Mouse (Mus musculus) myocyte (in vitro differentiated cells): Measurements from ENCODE around the gene Ret. TPM values are rescaled to one million over a fixed set of nuclear protein-coding genes. Genes with fewer than 3 reads are reported as not detected.

ENCODE experiments used
- H3K27me3 ChIP-seq: one replicate; pipeline ENCODE4 v1.6.1; 2011; ENCODE audit not compliant: control insufficient read depth, insufficient read depth, insufficient read length
- H3K36me3 ChIP-seq: one replicate; pipeline ENCODE4 v1.6.1; 2011; ENCODE audit not compliant: control insufficient read depth, insufficient read depth
- H3K4me2 ChIP-seq: one replicate; pipeline ENCODE4 v1.6.1; 2011; ENCODE audit warnings: low read depth, control low read depth
- H3K4me3 ChIP-seq: one replicate; pipeline ENCODE4 v1.5.1; 2011; ENCODE audit warnings: mild to moderate bottlenecking, control low read depth, moderate library complexity
- H3K79me2 ChIP-seq: one replicate; pipeline ENCODE4 v1.6.1; 2011; ENCODE audit not compliant: control insufficient read depth, insufficient read depth
- H3ac ChIP-seq: one replicate; pipeline ENCODE4 v1.6.1; 2011; ENCODE audit not compliant: control insufficient read depth, insufficient read length
- CEBPB ChIP-seq: IDR thresholded peaks from 2 replicates; pipeline ENCODE4 v1.6.1; 2011; ENCODE audit warnings: mild to moderate bottlenecking, moderate library complexity; ENCODE audit not compliant: poor library complexity, insufficient read depth, severe bottlenecking
- E2F4 ChIP-seq: IDR thresholded peaks from one replicate; pipeline ENCODE4 v1.6.1; 2011; ENCODE audit warnings: mild to moderate bottlenecking, control low read depth, moderate library complexity; ENCODE audit not compliant: insufficient read depth
- MAX ChIP-seq: IDR thresholded peaks from one replicate; pipeline ENCODE4 v1.6.1; 2011; ENCODE audit warnings: low read depth, mild to moderate bottlenecking, control low read depth
- MYOD1 ChIP-seq, 3 experiments: IDR thresholded peaks; one replicate each; pipeline ENCODE4 v1.6.1; 2011; ENCODE audit warnings: control low read depth in 2 of 3, low read depth in 2 of 3, mild to moderate bottlenecking in 2 of 3, moderate library complexity in 1 of 3; ENCODE audit not compliant: insufficient read length in 2 of 3, control insufficient read depth in 1 of 3
- MYOG ChIP-seq, 3 experiments: IDR thresholded peaks; one replicate each; pipeline ENCODE4 v1.6.1; 2011; ENCODE audit warnings: control low read depth in 2 of 3, low read depth in 2 of 3, mild to moderate bottlenecking in 2 of 3; ENCODE audit not compliant: insufficient read length in 2 of 3, control insufficient read depth in 1 of 3, insufficient read depth in 1 of 3
- POLR2A ChIP-seq: IDR thresholded peaks from one replicate; pipeline ENCODE4 v1.6.1; 2011; ENCODE audit warnings: low read depth, mild to moderate bottlenecking, control low read depth, moderate library complexity; ENCODE audit not compliant: insufficient read length
- POLR2AphosphoS2 ChIP-seq: IDR thresholded peaks from one replicate; pipeline ENCODE4 v1.6.1; 2011; ENCODE audit warnings: low read depth, control low read depth; ENCODE audit not compliant: insufficient read length
- REST ChIP-seq: IDR thresholded peaks from one replicate; pipeline ENCODE4 v1.6.1; 2011; ENCODE audit warnings: mild to moderate bottlenecking, control low read depth, moderate library complexity; ENCODE audit not compliant: insufficient read depth, insufficient read length
- SRF ChIP-seq: IDR thresholded peaks from one replicate; pipeline ENCODE4 v1.6.1; 2011; ENCODE audit warnings: low read depth; ENCODE audit not compliant: control insufficient read depth, insufficient read length
- TCF12 ChIP-seq: IDR thresholded peaks from one replicate; pipeline ENCODE4 v1.6.1; 2011; ENCODE audit warnings: mild to moderate bottlenecking, control low read depth; ENCODE audit not compliant: poor library complexity, insufficient read depth, severe bottlenecking
- TCF3 ChIP-seq: IDR thresholded peaks from one replicate; pipeline ENCODE4 v1.6.1; 2011; ENCODE audit warnings: low read depth, control low read depth; ENCODE audit not compliant: insufficient read length
- USF1 ChIP-seq: IDR thresholded peaks from one replicate; pipeline ENCODE4 v1.6.1; 2011; ENCODE audit warnings: low read depth, mild to moderate bottlenecking, control low read depth, moderate library complexity
- polyA plus RNA-seq: library from polyadenylated mRNA; unstranded; fragments of >200 nt; fragmentation: generic; extraction: Trizol; gene quantifications from one replicate; pipeline ENCODE4 v1.2.1, GENCODE M21; 2012; ENCODE audit warnings: missing spikeins

The Ret gene
- polyA plus RNA-seq, 1 experiment, result 1.8 TPM

DNA sequence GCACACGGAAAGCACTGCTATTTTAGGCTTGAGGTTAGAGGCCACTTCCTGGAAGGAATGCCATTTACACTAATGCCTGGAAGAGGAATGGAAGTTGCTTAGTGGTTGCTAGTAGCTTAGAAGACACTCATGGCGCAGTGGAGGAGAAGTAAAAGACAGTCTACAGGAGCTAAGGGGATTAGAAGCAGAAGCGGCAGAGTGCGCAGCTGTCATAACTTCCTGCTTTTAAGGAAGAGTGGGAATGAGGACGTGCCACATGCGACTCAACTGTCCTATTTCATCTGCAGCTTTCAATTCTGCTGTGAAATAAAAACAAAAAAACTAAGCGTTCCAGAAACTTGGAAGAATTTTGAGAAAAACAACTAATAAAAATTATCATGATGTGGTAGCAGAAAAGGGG, 70.3 kb downstream of the Ret start:
- Histone ChIP-seq H3K4me3 (no peak overlapping the region), H3K79me2 (peaks cover 25% of the 10 kb centered on the region), H3ac (no peak overlapping the region), H3K4me2 (no peak overlapping the region), H3K27me3 (no peaks in the 10 kb centered on the region), H3K36me3 (peaks cover 18% of the 10 kb centered on the region)
- TF ChIP-seq MYOD1 (IDR thresholded peaks at IDR 0.05; ENCODE audit: control insufficient read depth in 1 of 3, insufficient read length in 2 of 3, low read depth in 2 of 3) (no peak), MYOG (IDR thresholded peaks at IDR 0.05; ENCODE audit: control insufficient read depth in 1 of 3, insufficient read depth in 1 of 3, insufficient read length in 2 of 3, low read depth in 2 of 3) (no peak), TCF12 (no peak), SRF (no peak), TCF3 (no peak), CEBPB (no peak), POLR2AphosphoS2 (no peak)

DNA sequence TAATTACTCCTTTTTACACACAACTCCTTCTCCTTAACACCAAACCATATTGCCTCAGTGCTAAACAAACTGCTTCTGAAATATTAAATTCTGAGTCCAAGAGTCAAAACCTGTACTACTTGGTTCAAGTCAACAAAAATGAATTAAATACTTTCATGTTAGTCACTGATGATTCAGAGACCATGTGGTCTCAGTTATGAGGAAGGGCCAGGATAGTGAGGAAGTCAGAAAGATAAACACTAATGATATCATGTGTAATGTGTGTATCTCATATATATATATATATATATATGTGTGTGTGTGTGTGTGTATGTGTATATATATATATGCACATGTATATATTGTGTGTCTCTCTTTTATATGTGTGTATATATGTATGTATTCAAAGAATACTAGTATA, 70.9 kb downstream of the Ret start:
- no peak overlapping the region for H3K4me3 ChIP-seq
- H3K4me2 ChIP-seq, result peak overlapping the region; percentile 22
- H3K36me3 ChIP-seq, result peaks cover 18% of the 10 kb centered on the region
- peaks cover 19% of the 10 kb centered on the region for H3K79me2 ChIP-seq
- TF ChIP-seq SRF (no peak), USF1 (peak; percentile 77), TCF12 (no peak), E2F4 (no peak), POLR2A (no peak), MAX (no peak)
- H3K27me3 ChIP-seq, result no peaks in the 10 kb centered on the region
- no peak overlapping the region for H3ac ChIP-seq

DNA sequence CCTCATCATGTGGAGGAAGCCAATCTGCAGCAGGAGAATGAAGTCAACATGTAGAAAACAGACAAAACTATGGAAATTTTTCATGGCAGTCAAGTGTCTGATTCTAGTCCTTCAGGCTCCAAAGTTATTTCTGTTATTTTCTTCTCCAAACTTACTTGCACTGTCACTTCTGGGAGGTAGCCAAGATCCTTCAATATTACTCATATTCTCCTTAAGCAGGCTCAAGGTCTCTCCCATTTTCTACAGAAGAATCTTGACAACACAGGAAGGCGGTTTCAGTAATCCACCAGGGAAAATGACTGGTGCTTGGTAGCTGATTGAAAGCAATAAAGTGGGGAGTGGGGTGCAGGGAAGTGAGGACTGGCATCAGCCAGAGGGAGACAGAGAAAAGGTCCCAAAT, 74.8 kb downstream of the Ret start:
- no peak overlapping the region for H3K4me2 ChIP-seq
- TF ChIP-seq E2F4 (no peak), MYOD1 (IDR thresholded peaks at IDR 0.05; ENCODE audit: control insufficient read depth in 1 of 3, insufficient read length in 2 of 3, low read depth in 2 of 3) (no peak), REST (no peak), MYOG (IDR thresholded peaks at IDR 0.05; ENCODE audit: control insufficient read depth in 1 of 3, insufficient read depth in 1 of 3, insufficient read length in 2 of 3, low read depth in 2 of 3) (no peak), POLR2AphosphoS2 (no peak), TCF12 (no peak), TCF3 (no peak), CEBPB (no peak)
- no peaks in the 10 kb centered on the region for H3K79me2 ChIP-seq
- no peak overlapping the region for H3ac ChIP-seq
- H3K36me3 ChIP-seq, result peaks cover 18% of the 10 kb centered on the region
- no peak overlapping the region for H3K4me3 ChIP-seq
- H3K27me3 ChIP-seq, result no peaks in the 10 kb centered on the region

DNA sequence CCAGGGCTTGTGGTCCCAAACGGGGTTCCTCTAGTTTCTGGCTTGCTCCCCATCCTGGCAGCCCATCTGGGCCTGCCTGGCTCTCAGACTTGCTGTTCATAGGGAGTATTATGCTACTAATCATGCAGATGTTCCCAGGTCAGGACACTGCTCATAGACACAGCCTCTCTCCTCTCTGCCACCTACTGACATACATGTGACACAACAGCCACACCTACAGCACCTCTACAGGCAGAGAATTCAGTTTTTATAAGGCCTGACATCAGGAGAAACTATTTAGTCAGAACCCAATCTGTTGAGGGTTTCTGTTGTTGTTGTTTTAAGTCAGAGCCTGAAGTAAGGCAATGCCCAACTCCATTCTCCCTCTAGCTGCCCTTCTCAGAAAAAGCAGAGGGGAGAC, 85.7 kb downstream of the Ret start:
- H3K27me3 ChIP-seq, result no peaks in the 10 kb centered on the region
- H3K79me2 ChIP-seq, result no peaks in the 10 kb centered on the region
- peaks cover 5% of the 10 kb centered on the region for H3K36me3 ChIP-seq
- no peak overlapping the region for H3ac ChIP-seq
- H3K4me2 ChIP-seq, result no peak overlapping the region
- TF ChIP-seq MYOG (IDR thresholded peaks at IDR 0.05; ENCODE audit: control insufficient read depth in 1 of 3, insufficient read depth in 1 of 3, insufficient read length in 2 of 3, low read depth in 2 of 3) (no peak), POLR2A (no peak), TCF3 (no peak), POLR2AphosphoS2 (no peak), CEBPB (no peak), REST (no peak), TCF12 (no peak), SRF (no peak), E2F4 (no peak), MAX (no peak), USF1 (no peak)
- no peak overlapping the region for H3K4me3 ChIP-seq

Other genes starting within 250 kb of the Ret start
- gene Rasgef1a, start 186.3 kb downstream of the Ret start, polyA plus RNA-seq, result 0.11 TPM
- 5.8 TPM for gene Csgalnact2, start 58.6 kb downstream of the Ret start, polyA plus RNA-seq
- gene Bms1, start 221.8 kb upstream of the Ret start, polyA plus RNA-seq, result 15.8 TPM